Mouse (Mus musculus): ENCODE measurements at regions not wholly inside any gene's neighbourhood (a gene's known extent, or its start where the extent isn't known, plus 50 kb on each side); places are given as distances from the start of the nearest gene placed in this dataset.

- no peak for DNase-seq (ENCODE audit: low spot score)
Observed at GRCm38 (mm10) chr2:128368534-128369273, 222.3 kb upstream of the Spdye4c start.

- no peak for DNase-seq (ENCODE audit: low spot score)
Observed at GRCm38 (mm10) chr2:128370821-128371220, 220.2 kb upstream of the Spdye4c start.

GRCm38 (mm10) chr2:128372204-128372603, 218.8 kb upstream of the Spdye4c start:
- DNase-seq (ENCODE audit: low spot score) = no peak

- DNase-seq (ENCODE audit: low spot score) = no peak
Observed at GRCm38 (mm10) chr2:128373363-128374252, 217.4 kb upstream of the Spdye4c start.

- no peak for DNase-seq (ENCODE audit: low spot score)
Observed at GRCm38 (mm10) chr2:128374253-128374566, 216.8 kb upstream of the Spdye4c start.

GRCm38 (mm10) chr2:128374926-128375325, 216.1 kb upstream of the Spdye4c start:
- no peak for DNase-seq (ENCODE audit: low spot score)

GRCm38 (mm10) chr2:128375827-128376226, 215.2 kb upstream of the Spdye4c start:
- DNase-seq (ENCODE audit: low spot score) = no peak

GRCm38 (mm10) chr2:128377176-128377575, 213.8 kb upstream of the Spdye4c start:
- DNase-seq (ENCODE audit: low spot score) = no peak

GRCm38 (mm10) chr2:128377680-128378079, 213.3 kb upstream of the Spdye4c start:
- DNase-seq (ENCODE audit: low spot score) = no peak

GRCm38 (mm10) chr2:128378456-128378855, 212.6 kb upstream of the Spdye4c start:
- no peak for DNase-seq (ENCODE audit: low spot score)

- DNase-seq (ENCODE audit: low spot score) = no peak
Observed at GRCm38 (mm10) chr2:128379151-128379550, 211.9 kb upstream of the Spdye4c start.

- DNase-seq (ENCODE audit: low spot score) = no peak
Observed at GRCm38 (mm10) chr2:128379554-128379953, 211.5 kb upstream of the Spdye4c start.

GRCm38 (mm10) chr2:128380581-128380980, 210.4 kb upstream of the Spdye4c start:
- no peak for DNase-seq (ENCODE audit: low spot score)

- DNase-seq (ENCODE audit: low spot score) = no peak
Observed at GRCm38 (mm10) chr2:128381684-128382205, 209.3 kb upstream of the Spdye4c start.

GRCm38 (mm10) chr2:128382473-128382872, 208.5 kb upstream of the Spdye4c start:
- DNase-seq (ENCODE audit: low spot score) = no peak

- no peak for DNase-seq (ENCODE audit: low spot score)
Observed at GRCm38 (mm10) chr2:128384612-128385011, 206.4 kb upstream of the Spdye4c start.

- DNase-seq (ENCODE audit: low spot score) = no peak
Observed at GRCm38 (mm10) chr2:128386846-128387621, 204.0 kb upstream of the Spdye4c start.

- DNase-seq (ENCODE audit: low spot score) = no peak
Observed at GRCm38 (mm10) chr2:128387851-128388471, 203.0 kb upstream of the Spdye4c start.

GRCm38 (mm10) chr2:128388883-128389470, 202.0 kb upstream of the Spdye4c start:
- DNase-seq (ENCODE audit: low spot score) = no peak

- no peak for DNase-seq (ENCODE audit: low spot score)
Observed at GRCm38 (mm10) chr2:128392344-128392743, 198.7 kb upstream of the Spdye4c start.

- DNase-seq (ENCODE audit: low spot score) = no peak
Observed at GRCm38 (mm10) chr2:128393401-128393800, 197.6 kb upstream of the Spdye4c start.
